Mouse (Mus musculus) left cerebral cortex, postnatal 36 days (tissue): ENCODE data around the gene Tsfm. TPM values are rescaled to one million over a fixed set of nuclear protein-coding genes. Genes with fewer than 3 reads are reported as not detected.
A peak's percentile ranks its signal among the peaks of the same experiment; 100 is the strongest.

Source experiments
- DNase-seq, 2 experiments: peaks; one replicate each; pipeline ENCODE4 v3.0.0; 2021 to 2022; ENCODE audit warnings: low spot score in 2 of 2, mixed read lengths in 1 of 2
- intact Hi-C: fragments of 180-260 bp; cut with DNase I; formaldehyde crosslinking; loops from one replicate; pipeline ENCODE4 v1.15.1; 2025
- total RNA-seq, 2 experiments: library from RNA; stranded (reverse); gene quantifications; 2 replicates each; pipeline ENCODE4 v1.2.3; 2021

The Tsfm gene
- total RNA-seq, 2 experiments from 2014 or later = 21.7 to 28.8 TPM

GRCm38 (mm10) chr10:126997340-126998113 is 33.1 kb downstream of the Tsfm start:
- no peak for DNase-seq
- intact Hi-C loops = loop anchor here (5.0 kb wide), 1 partner anchor 35 kb away; the partner anchor contains the start of gene Tsfm

DNA sequence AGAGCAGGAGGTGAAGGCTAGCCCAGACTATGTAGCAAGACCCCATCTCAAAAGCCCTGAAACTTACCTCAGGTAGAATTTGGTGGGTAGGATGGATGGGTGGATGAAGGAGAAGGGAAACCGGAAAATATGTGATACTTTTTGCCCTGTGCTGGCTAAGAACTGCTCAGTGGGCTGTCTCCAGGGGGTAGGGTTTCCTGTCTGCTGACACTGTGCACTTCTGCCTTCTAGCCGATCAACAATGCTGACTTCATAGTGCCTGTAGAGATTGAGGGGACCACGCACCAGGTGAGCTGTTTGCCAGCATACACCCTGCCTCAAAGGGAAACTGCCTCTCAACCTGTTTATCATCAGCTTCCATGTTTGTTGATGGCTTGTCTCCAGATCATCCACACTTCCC is 37.0 kb downstream of the Tsfm start:
- DNase-seq = no peak
- intact Hi-C loops = no loop called here

DNA sequence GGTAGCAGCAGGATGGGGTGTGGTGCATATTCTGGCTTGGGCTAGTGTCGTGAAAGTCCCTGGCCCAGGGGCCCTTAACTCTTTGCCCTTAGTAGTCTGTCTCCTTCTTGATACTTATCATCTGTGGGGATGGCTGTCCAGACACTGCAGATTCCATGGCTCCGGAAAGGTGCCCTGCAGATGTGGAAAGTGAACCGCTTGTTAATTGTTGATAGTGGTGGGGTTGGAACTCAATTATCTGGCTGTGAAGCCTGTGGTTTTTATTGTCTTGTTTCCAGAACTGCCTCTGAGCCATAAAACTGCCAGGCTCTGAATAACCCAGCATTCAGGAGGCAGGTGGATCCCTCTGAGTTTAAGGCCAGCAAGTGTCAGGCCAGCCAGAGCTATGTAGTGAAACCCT is 39.0 kb downstream of the Tsfm start:
- DNase-seq = no peak
- intact Hi-C loops = no loop called here

- peak; percentile 72 to 82 for DNase-seq
These were observed 40.2 kb downstream of the Tsfm start for GRCm38 (mm10) chr10:126990313-126991056.

GRCm38 (mm10) chr10:126988513-126989165 is 42.0 kb downstream of the Tsfm start:
- intact Hi-C loops = no loop called here
- DNase-seq = no peak

More at GRCm38 (mm10) chr10:126990313-126991056, 40.2 kb downstream of the Tsfm start:
- intact Hi-C loops = loop anchor here (1.0 kb wide), 1 partner anchor 71 kb away; no protein-coding TSS in a partner anchor

GRCm38 (mm10) chr10:126987183-126988118 is 43.2 kb downstream of the Tsfm start:
- no peak for DNase-seq
- intact Hi-C loops = no loop called here

- DNase-seq = peak; percentile 60 to 69
These were observed 44.1 kb downstream of the Tsfm start for GRCm38 (mm10) chr10:126986541-126986961.

GRCm38 (mm10) chr10:126985579-126985978 is 45.1 kb downstream of the Tsfm start:
- intact Hi-C loops = no loop called here
- DNase-seq = no peak

More at GRCm38 (mm10) chr10:126986541-126986961, 44.1 kb downstream of the Tsfm start:
- intact Hi-C loops = no loop called here

DNA sequence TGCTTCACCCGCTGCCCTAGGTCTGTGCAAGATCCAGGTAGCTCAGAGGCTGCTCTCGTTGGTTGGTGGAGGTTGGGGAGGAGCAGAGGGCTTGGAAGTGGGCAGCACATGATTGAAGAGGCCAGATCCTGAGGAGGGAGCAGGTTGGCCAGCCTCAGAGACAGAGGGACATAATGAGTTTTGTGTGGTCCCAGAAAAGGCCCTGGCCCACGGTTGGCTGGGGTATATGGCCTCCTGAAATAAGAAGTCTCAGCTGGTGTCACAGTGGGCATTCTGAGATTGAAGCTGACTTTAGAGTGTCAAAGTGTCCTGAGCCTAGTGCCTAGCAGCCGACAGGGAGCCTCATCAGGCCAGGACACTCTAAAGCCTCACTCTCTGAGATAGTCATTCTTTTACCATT is 45.5 kb downstream of the Tsfm start:
- no peak for DNase-seq
- intact Hi-C loops = no loop called here

GRCm38 (mm10) chr10:126984189-126985004 is 46.2 kb downstream of the Tsfm start:
- intact Hi-C loops = loop anchor here (5.0 kb wide), 1 partner anchor 48 kb away; the partner anchor contains the start of gene Tsfm
- DNase-seq = no peak

DNA sequence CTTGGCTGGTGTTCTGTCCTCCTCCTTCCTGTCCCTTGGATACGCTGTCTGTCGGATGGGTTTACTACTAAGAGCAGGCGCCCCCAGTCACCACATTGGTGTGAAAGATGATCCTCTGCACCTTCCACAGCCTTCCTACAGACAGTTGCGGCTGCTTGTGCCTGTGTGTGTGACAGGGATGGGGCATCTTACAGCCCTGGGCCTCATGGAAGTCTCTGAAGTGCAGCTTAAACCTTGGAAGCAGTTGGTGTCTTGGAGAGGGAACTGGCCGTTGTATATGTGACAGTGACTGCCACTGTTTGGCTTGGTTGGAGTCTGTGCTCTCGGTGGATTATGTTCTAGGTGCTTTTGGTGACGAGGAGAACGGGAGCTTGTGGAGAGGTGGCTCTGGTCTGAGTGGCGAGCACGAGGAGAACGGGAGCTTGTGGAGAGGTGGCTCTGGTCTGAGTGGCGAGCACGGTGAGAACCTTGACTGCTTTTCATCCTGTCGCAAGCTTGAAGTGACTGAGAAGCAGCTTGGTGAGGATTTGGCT is 47.4 kb downstream of the Tsfm start:
- DNase-seq = no peak
- intact Hi-C loops = loop anchor here (5.0 kb wide), 1 partner anchor 49 kb away; the partner anchor contains the start of gene Tsfm

GRCm38 (mm10) chr10:126981746-126982145 is 48.9 kb downstream of the Tsfm start:
- intact Hi-C loops = loop anchor here (5.0 kb wide), 1 partner anchor 51 kb away; the partner anchor contains the start of gene Tsfm
- DNase-seq = no peak

DNA sequence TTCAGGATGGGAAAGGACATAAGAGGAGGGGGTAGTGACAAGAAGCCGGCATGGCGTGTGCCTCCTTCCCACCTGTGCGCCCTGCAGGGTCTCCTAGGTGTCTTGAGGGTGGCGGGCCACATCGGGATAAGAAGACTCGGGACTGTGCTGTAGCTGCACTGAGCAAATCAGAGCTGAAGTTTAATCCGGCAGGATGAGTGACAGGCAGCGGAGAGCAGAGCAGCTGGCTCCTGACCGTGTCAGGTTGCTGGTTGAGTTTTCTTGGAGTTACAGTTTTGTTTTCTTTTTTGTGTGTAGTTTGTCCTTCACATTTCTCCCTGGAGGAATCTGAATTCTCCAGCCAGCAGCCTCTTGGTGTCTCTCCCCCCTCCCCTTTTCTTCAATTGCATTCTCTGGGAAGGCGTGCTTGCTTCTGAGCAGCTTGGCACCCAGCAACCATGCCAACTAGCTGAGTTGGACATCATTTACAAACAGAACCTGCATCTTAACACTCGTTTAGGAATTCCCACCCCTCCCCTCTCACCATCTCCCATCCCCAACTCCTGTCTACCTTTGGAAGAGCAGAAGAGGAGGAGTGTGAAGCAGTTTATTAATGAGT is 49.6 kb downstream of the Tsfm start:
- no peak for DNase-seq
- intact Hi-C loops = loop anchor here (5.0 kb wide), 1 partner anchor 51 kb away; the partner anchor contains the start of gene Tsfm

- intact Hi-C loops = loop anchor here (5.0 kb wide), 1 partner anchor 52 kb away; the partner anchor contains the start of gene Tsfm
- DNase-seq = peak; percentile 58 to 59
These were observed 50.3 kb downstream of the Tsfm start for GRCm38 (mm10) chr10:126980221-126980932.

GRCm38 (mm10) chr10:126979636-126980151 is 50.9 kb downstream of the Tsfm start:
- intact Hi-C loops = loop anchor here (2.0 to 5.0 kb wide), 2 partner anchors 23 to 53 kb away; partner anchors contain the start of gene Tsfm

GRCm38 (mm10) chr10:126979121-126979635 is 51.5 kb downstream of the Tsfm start:
- intact Hi-C loops = loop anchor here (2.0 kb wide), 1 partner anchor 22 kb away; no protein-coding TSS in a partner anchor
- DNase-seq = peak; percentile 48 to 61

More at GRCm38 (mm10) chr10:126979636-126980151, 50.9 kb downstream of the Tsfm start:
- DNase-seq = peak; percentile 60 to 65
